Mouse (Mus musculus) stomach, embryonic 16.5 days (tissue): ENCODE data around the gene Pisd. TPM values are rescaled to one million over a fixed set of nuclear protein-coding genes. Genes with fewer than 3 reads are reported as not detected.
"Not testable (repeated sequence)": the region's sequence is repeated elsewhere in the genome, so short reads cannot be mapped to it uniquely, and the experiment has no call there.

Experiments
- ATAC-seq: fragments of 200-750 bp; cut with Nextera tagmentation; 2 replicates; pipeline ENCODE4 v1.8.0; 2017; ENCODE audit warnings: moderate number of reproducible peaks, moderate TSS enrichment; ENCODE audit not compliant: insufficient read depth, low FRiP score
- H3K27ac ChIP-seq: fragments of 300-500 bp; sonication (generic); 2 replicates; pipeline ENCODE4 v1.5.1; 2014; ENCODE audit warnings: low read length
- H3K27me3 ChIP-seq: fragments of 300-500 bp; sonication (generic); 2 replicates; pipeline ENCODE4 v1.6.1; 2014; ENCODE audit warnings: low read length, control low read depth, mixed read lengths; ENCODE audit not compliant: control insufficient read depth, insufficient read depth
- H3K36me3 ChIP-seq: fragments of 300-500 bp; sonication (generic); 2 replicates; pipeline ENCODE4 v1.6.1; 2014; ENCODE audit warnings: low read length; ENCODE audit not compliant: control insufficient read depth, insufficient read depth
- H3K4me1 ChIP-seq: fragments of 300-500 bp; sonication (generic); 2 replicates; pipeline ENCODE4 v1.6.1; 2014; ENCODE audit warnings: low read length, control low read depth, mixed read lengths; ENCODE audit not compliant: control insufficient read depth, insufficient read depth
- H3K4me2 ChIP-seq: fragments of 300-500 bp; sonication (generic); 2 replicates; pipeline ENCODE4 v1.6.1; 2014; ENCODE audit warnings: low read depth, low read length, mixed read lengths
- H3K4me3 ChIP-seq: fragments of 300-500 bp; sonication (generic); replicated peaks from 2 replicates; pipeline ENCODE4 v1.5.1; 2014; ENCODE audit warnings: mild to moderate bottlenecking, low read length
- H3K9ac ChIP-seq: fragments of 300-500 bp; sonication (generic); 2 replicates; pipeline ENCODE4 v1.6.1; 2014; ENCODE audit warnings: low read length
- H3K9me3 ChIP-seq: fragments of 300-500 bp; sonication (generic); replicated peaks from 2 replicates; pipeline ENCODE4 v1.6.1; 2016; ENCODE audit warnings: low read length, control low read depth; ENCODE audit not compliant: control insufficient read depth
- WGBS: fragments of 180-500 bp; shearing (Covaris S2); extraction: QIAGEN DNeasy Blood & Tissue Kit; methylation state at CpG from one replicate; pipeline ENCODE4 v1.1.7; 2014; 5-methylcytosine and 5-hydroxymethylcytosine counted together
- polyA plus RNA-seq: library from polyadenylated mRNA; unstranded; fragments of >200 nt; fragmentation: Nextera tagmentation; extraction: Ambion mirVana; gene quantifications from 2 replicates; pipeline ENCODE4 v1.2.1, GENCODE M21; 2015

Gene Pisd
- polyA plus RNA-seq, 1 experiment from 2014 or later, result 79.7 TPM

- H3K4me1 ChIP-seq, result no peaks in the 10 kb centered on the region
- H3K4me3 ChIP-seq, result no peak overlapping the region
- H3K4me2 ChIP-seq, result no peak overlapping the region
- H3K27me3 ChIP-seq, result no peaks in the 10 kb centered on the region
- H3K27ac ChIP-seq, result no peak overlapping the region
- ATAC-seq, result no peak
- WGBS, result 84% methylated on average over 5 of the region's 5 CpGs
- no peaks in the 10 kb centered on the region for H3K9me3 ChIP-seq
- H3K36me3 ChIP-seq, result no peaks in the 10 kb centered on the region
- H3K9ac ChIP-seq, result no peak overlapping the region
These were observed 3.9 kb downstream of the Pisd start for GRCm38 (mm10) chr5:32781596-32781995.

DNA sequence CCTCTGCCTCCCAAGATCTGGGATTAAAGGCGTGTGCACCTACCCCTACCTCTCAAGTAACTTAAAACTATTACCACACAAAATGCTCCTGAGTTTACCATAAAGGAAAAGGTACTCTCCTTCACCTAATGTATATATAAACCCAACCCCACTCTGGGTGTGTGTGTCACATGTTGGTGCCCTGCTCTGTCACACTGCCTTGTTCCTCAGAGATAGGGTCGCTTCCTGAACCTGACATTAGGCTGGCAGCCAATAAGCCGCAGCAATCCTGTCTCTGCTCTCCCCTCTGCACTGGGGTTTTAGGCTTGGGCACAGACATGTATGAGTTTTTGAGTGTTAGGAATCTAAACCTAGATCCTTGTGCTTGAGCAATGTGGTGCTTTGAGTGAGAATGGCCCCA, 7.3 kb downstream of the Pisd start:
- no peaks in the 10 kb centered on the region for H3K4me1 ChIP-seq
- no peak overlapping the region for H3K9ac ChIP-seq

DNA sequence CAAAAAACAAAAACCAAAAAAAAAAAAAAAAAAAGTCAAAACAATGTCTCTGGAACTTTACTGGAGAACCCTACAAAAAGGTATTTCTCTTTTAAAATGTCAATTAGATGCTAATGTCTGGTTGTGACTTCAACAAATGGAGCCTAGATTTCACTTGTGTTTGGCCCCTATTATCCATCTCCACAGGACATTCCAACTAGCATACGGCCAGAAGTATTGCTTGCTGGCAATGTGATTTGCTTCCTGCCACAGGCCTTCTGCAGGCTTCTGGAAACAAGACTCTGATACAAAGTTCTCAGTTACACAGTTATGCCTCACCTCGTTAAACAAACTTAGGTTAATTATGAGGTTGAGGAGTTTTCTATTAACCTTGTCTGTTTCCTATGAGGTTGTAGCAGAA, 13.1 kb downstream of the Pisd start:
- Histone ChIP-seq H3K27ac (no peak overlapping the region), H3K27me3 (no peaks in the 10 kb centered on the region), H3K36me3 (peaks cover 5% of the 10 kb centered on the region; the same call in 1 of the 2 replicates), H3K9ac (no peak overlapping the region), H3K4me3 (no peak overlapping the region), H3K9me3 (no peaks in the 10 kb centered on the region), H3K4me2 (no peak overlapping the region), H3K4me1 (no peaks in the 10 kb centered on the region)
- no peak for ATAC-seq
- WGBS, result 84% methylated on average over 2 of the region's 2 CpGs

More for the DNA sequence above, 7.3 kb downstream of the Pisd start:
- Histone ChIP-seq H3K27me3 (no peaks in the 10 kb centered on the region), H3K4me2 (no peak overlapping the region), H3K4me3 (no peak overlapping the region), H3K9me3 (no peaks in the 10 kb centered on the region), H3K27ac (no peak overlapping the region), H3K36me3 (no peaks in the 10 kb centered on the region)
- no peak for ATAC-seq
- 88% methylated on average over 3 of the region's 3 CpGs for WGBS

DNA sequence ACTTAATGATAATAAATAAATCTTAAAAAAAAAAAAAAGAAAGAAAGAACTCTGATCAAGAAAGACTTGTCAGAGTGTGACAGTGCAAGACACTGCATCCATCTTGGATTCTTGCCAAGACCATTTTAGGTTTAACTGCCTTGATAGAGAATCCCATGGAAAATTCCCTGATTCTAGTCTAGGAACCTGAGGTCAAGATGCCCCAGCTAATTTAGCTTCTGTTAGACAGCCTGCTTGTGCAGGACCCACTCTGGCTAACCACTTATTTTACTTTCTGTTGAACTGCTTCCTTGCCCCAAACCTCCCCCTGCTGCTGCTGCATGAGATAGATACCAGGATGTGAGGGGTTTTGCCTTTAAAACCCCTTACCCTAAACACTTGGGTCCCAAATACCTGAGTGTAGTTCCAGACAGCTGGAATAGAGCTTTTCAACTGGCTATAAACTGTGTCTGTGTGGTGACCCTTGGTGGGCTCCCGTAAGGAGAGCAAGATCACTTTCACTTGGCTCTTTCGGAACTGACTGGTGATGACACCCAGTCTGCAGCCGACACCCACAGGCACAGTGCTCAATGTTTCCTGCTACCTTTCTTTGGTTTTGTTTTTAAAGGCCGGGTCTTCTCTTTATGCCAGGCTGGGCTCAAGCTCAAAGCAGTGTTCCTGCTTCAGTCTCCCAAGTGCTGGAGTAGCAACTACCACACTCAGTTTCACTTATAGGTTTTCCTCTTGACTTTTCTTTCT, 17.6 kb downstream of the Pisd start:
- H3K9me3 ChIP-seq, result no peaks in the 10 kb centered on the region
- no peak overlapping the region for H3K9ac ChIP-seq
- no peak overlapping the region for H3K4me3 ChIP-seq
- peaks cover 2% of the 10 kb centered on the region; the same call in 1 of the 2 replicates for H3K36me3 ChIP-seq
- no peak overlapping the region for H3K27ac ChIP-seq
- H3K27me3 ChIP-seq, result no peaks in the 10 kb centered on the region
- H3K4me1 ChIP-seq, result no peaks in the 10 kb centered on the region
- H3K4me2 ChIP-seq, result no peak overlapping the region
- ATAC-seq, result no peak
- 86% methylated on average over 4 of the region's 4 CpGs for WGBS

DNA sequence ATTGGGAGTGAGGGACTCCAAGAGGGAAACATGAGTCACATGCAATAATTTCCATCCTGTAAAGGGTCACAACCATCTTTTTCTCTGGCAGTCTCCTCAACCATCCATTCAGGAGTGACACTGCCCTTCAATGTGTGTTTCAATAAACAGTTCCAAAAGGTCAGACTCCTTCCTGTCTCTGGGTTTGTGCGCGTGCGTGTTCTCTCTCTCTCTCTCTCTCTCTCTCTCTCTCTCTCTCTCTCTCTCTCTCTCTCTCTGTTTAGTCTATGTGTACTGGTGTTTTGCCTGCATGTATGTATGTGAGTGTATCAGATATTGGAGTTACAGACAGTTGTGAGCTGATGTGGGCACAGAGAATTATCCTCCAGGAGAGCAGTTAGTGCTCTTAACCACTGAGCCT, 18.4 kb downstream of the Pisd start:
- Histone ChIP-seq H3K4me3 (no peak overlapping the region), H3K36me3 (no peaks in the 10 kb centered on the region), H3K9me3 (no peaks in the 10 kb centered on the region), H3K4me2 (no peak overlapping the region), H3K27me3 (no peaks in the 10 kb centered on the region), H3K9ac (no peak overlapping the region), H3K4me1 (no peaks in the 10 kb centered on the region), H3K27ac (no peak overlapping the region)
- no peak for ATAC-seq
- 47% methylated on average over 3 of the region's 3 CpGs for WGBS

GRCm38 (mm10) chr5:32761566-32762140, 23.8 kb downstream of the Pisd start:
- H3K9ac ChIP-seq, result no peak overlapping the region
- no peaks in the 10 kb centered on the region for H3K36me3 ChIP-seq
- H3K4me3 ChIP-seq, result no peak overlapping the region
- no peaks in the 10 kb centered on the region for H3K9me3 ChIP-seq
- ATAC-seq, result no peak
- no peaks in the 10 kb centered on the region for H3K4me1 ChIP-seq
- no peak overlapping the region for H3K27ac ChIP-seq
- no peaks in the 10 kb centered on the region for H3K27me3 ChIP-seq
- 87% methylated on average over 5 of the region's 5 CpGs for WGBS
- H3K4me2 ChIP-seq, result no peak overlapping the region

- H3K4me3 ChIP-seq, result no peak overlapping the region
- no peaks in the 10 kb centered on the region for H3K36me3 ChIP-seq
- no peak overlapping the region for H3K27ac ChIP-seq
- H3K4me2 ChIP-seq, result no peak overlapping the region
- no peaks in the 10 kb centered on the region for H3K27me3 ChIP-seq
- no peaks in the 10 kb centered on the region for H3K4me1 ChIP-seq
- no peak for ATAC-seq
- WGBS, result 63% methylated on average over 3 of the region's 3 CpGs
- no peaks in the 10 kb centered on the region for H3K9me3 ChIP-seq
- no peak overlapping the region for H3K9ac ChIP-seq
These were observed 24.7 kb downstream of the Pisd start for GRCm38 (mm10) chr5:32760787-32761186.

DNA sequence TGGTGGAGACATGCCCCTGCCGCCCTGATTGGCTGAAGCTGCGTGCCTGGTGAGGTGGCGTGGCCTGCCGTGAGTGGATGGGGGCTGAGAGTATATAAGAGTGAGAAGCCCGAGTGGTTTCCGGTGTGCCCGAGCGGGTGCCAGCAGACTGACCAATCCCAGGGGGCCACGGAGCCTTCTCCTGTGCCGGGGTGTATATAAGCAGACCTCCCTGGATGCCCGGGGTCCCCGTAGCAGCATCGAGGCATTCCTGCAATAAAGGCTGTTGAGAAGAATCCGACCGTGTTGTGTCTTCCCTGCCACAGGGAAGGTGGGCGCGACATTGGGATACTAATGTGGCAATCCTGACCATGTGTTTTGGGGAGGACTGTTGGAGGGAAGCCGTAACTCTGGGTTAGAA, 25.1 kb downstream of the Pisd start:
- not testable (repeated sequence) for H3K27ac ChIP-seq, H3K4me1 ChIP-seq, H3K4me2 ChIP-seq, H3K9me3 ChIP-seq, ATAC-seq, H3K27me3 ChIP-seq, H3K4me3 ChIP-seq, H3K9ac ChIP-seq, H3K36me3 ChIP-seq
- 96% methylated on average over 18 of the region's 18 CpGs for WGBS

DNA sequence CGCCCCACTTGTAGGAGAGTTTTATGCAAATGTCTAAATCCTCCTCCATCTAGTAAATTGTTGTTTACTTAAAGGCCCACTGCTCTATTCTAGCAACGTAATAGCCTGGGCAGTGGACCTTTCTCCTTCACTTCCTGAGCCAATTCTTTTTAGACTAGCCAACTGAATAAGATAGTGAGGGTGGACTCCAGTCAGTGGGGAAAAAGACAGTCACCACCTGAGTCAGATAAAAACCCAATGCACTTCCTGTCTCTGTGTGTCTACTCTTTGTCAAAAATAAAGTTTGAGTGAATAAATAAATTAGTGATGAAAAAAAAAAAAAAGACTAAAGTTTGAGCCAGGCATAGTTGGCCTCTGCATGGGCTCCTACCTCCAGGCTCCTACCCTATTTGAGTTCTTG, 25.8 kb downstream of the Pisd start:
- H3K27ac ChIP-seq, result no peak overlapping the region
- no peaks in the 10 kb centered on the region for H3K4me1 ChIP-seq
- ATAC-seq, result no peak
- no peak overlapping the region for H3K9ac ChIP-seq
- H3K4me2 ChIP-seq, result no peak overlapping the region
- no peak overlapping the region for H3K4me3 ChIP-seq
- WGBS, result 73% methylated on average over 2 of the region's 2 CpGs
- no peaks in the 10 kb centered on the region for H3K27me3 ChIP-seq
- H3K36me3 ChIP-seq, result no peaks in the 10 kb centered on the region
- H3K9me3 ChIP-seq, result no peaks in the 10 kb centered on the region
